In the genomic region with DNA sequence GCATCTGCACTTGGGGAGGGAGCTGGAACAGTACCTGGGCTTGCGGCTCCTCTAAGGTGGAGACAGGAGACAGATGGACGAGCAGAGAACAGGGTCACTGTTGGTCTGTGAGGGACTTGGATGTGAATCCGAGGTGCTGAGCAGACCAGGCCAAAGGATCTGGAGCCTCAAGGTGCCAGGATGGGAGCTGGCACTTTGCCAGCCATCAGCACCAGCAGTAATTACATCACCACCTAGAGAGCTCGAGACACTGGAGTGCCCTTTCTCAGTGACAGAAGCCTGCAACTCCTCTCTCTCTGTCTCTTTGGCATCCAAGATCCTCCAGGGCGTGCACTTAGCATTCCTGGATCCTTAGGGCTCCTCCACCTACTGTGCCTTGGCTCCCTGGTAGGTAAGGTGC, we compare ENCODE assay signal across 11 mouse cellular contexts.
A peak's percentile ranks its signal among the peaks of the same experiment; 100 is the strongest.
DNase-seq lines count a peak whose midpoint lies in the region; ATAC-seq and TF ChIP-seq lines count a peak whose summit lies in the region.
"Had no signal": no experiment of that assay in that cellular context is flagged by ENCODE, and none has a peak within 500 bp of the region (broad histone marks: within the 10 kb centered on the region; RNA-seq: fewer than 3 reads in every experiment).

No protein-coding gene starts in this region.

- H3K4me1 ChIP-seq in intestine, embryonic 16.5 days (ENCODE audit: control insufficient read depth, insufficient read depth, low read length): peaks cover 43% of the 10 kb centered on the region
- H3K4me1 ChIP-seq in intestine, postnatal 0 days (replicated peaks; ENCODE audit: control insufficient read depth, insufficient read depth, low read length): no peaks in the 10 kb centered on the region; the same call in 1 of the 2 replicates
- H3K4me1 ChIP-seq in embryonic facial prominence, embryonic 10.5 days: peaks cover 38% of the 10 kb centered on the region
- H3K4me1 ChIP-seq in midbrain, embryonic 15.5 days: peaks cover 28% of the 10 kb centered on the region
- peaks cover 24% of the 10 kb centered on the region for H3K4me1 ChIP-seq in heart, embryonic 11.5 days (ENCODE audit: control insufficient read depth, insufficient read depth, low read length)

- peak overlapping the region; percentile 5 for H3K27ac ChIP-seq in intestine, embryonic 16.5 days (ENCODE audit: low read length)
- no peak overlapping the region for H3K27ac ChIP-seq in intestine, postnatal 0 days (ENCODE audit: low read depth, low read length)
- H3K27ac ChIP-seq in embryonic facial prominence, embryonic 10.5 days (replicated peaks): 0 out of 2 replicates have a peak overlapping the region, but pooled peaks have one; percentile 5
- H3K27ac ChIP-seq in midbrain, embryonic 15.5 days: peak overlapping the region; percentile 39; the same call in 1 of the 2 replicates
- no peak overlapping the region for H3K27ac ChIP-seq in heart, embryonic 11.5 days (ENCODE audit: low read depth, low read length)
- H3K27ac ChIP-seq: heart, embryonic 10.5 days had no signal

- no peak overlapping the region for H3K4me3 ChIP-seq in intestine, embryonic 16.5 days (ENCODE audit: low read length)
- H3K4me3 ChIP-seq in intestine, postnatal 0 days (ENCODE audit: low read depth, low read length): no peak overlapping the region
- no peak overlapping the region for H3K4me3 ChIP-seq in embryonic facial prominence, embryonic 10.5 days
- no peak overlapping the region for H3K4me3 ChIP-seq in midbrain, embryonic 15.5 days
- H3K4me3 ChIP-seq in heart, embryonic 11.5 days (ENCODE audit: low read depth, low read length): no peak overlapping the region
- H3K4me3 ChIP-seq: heart, embryonic 10.5 days had no signal

- no peaks in the 10 kb centered on the region for H3K36me3 ChIP-seq in intestine, embryonic 16.5 days (ENCODE audit: control insufficient read depth, insufficient read depth, low read length)
- H3K36me3 ChIP-seq in intestine, postnatal 0 days (ENCODE audit: control insufficient read depth, insufficient read depth): no peaks in the 10 kb centered on the region
- 0 out of 2 replicates have a peak, but pooled peaks cover 4% of the 10 kb centered on the region for H3K36me3 ChIP-seq in embryonic facial prominence, embryonic 10.5 days (replicated peaks)
- H3K36me3 ChIP-seq in midbrain, embryonic 15.5 days (replicated peaks): no peaks in the 10 kb centered on the region
- H3K36me3 ChIP-seq in heart, embryonic 11.5 days (ENCODE audit: control insufficient read depth, insufficient read depth, low read length): no peaks in the 10 kb centered on the region
- H3K36me3 ChIP-seq: heart, embryonic 10.5 days had no signal

- WGBS in intestine, embryonic 16.5 days: 69% methylated on average over 5 of the region's 5 CpGs
- WGBS in intestine, postnatal 0 days: 67% methylated on average over 5 of the region's 5 CpGs
- 81% methylated on average over 5 of the region's 5 CpGs for WGBS in embryonic facial prominence, embryonic 10.5 days
- WGBS in midbrain, embryonic 15.5 days: 65% methylated on average over 5 of the region's 5 CpGs
- 55% methylated on average over 5 of the region's 5 CpGs for WGBS in heart, embryonic 11.5 days (ENCODE audit: insufficient replicate concordance)

- H3K27me3 ChIP-seq in intestine, embryonic 16.5 days (replicated peaks; ENCODE audit: control insufficient read depth, insufficient read depth, low read length): no peaks in the 10 kb centered on the region
- no peaks in the 10 kb centered on the region for H3K27me3 ChIP-seq in intestine, postnatal 0 days (replicated peaks; ENCODE audit: control insufficient read depth, insufficient read depth, low read length)
- no peaks in the 10 kb centered on the region for H3K27me3 ChIP-seq in embryonic facial prominence, embryonic 10.5 days (replicated peaks; ENCODE audit: low read depth, poor library complexity, severe bottlenecking)
- H3K27me3 ChIP-seq in midbrain, embryonic 15.5 days (replicated peaks): no peaks in the 10 kb centered on the region
- no peaks in the 10 kb centered on the region for H3K27me3 ChIP-seq in heart, embryonic 11.5 days (ENCODE audit: control insufficient read depth, insufficient read depth, low read length)

- no peaks in the 10 kb centered on the region for H3K9me3 ChIP-seq in intestine, embryonic 16.5 days (ENCODE audit: control insufficient read depth, low read length)
- no peaks in the 10 kb centered on the region for H3K9me3 ChIP-seq in intestine, postnatal 0 days (ENCODE audit: control insufficient read depth)
- H3K9me3 ChIP-seq in embryonic facial prominence, embryonic 10.5 days: no peaks in the 10 kb centered on the region
- no peaks in the 10 kb centered on the region for H3K9me3 ChIP-seq in midbrain, embryonic 15.5 days
- H3K9me3 ChIP-seq in heart, embryonic 11.5 days (replicated peaks; ENCODE audit: control insufficient read depth, low read length): no peaks in the 10 kb centered on the region
- H3K9me3 ChIP-seq: heart, embryonic 10.5 days had no signal

- DNase-seq in embryonic facial prominence, embryonic 10.5 days (ENCODE audit: low spot score): no peak
- DNase-seq in embryo, embryonic 10 days (ENCODE audit: low spot score): no peak
- DNase-seq in adrenal gland, postnatal 14 days: no peak
- DNase-seq: kidney, adult 18-20 months; lung, postnatal 36 days had no signal

- TF ChIP-seq CTCF in intestine, postnatal 0 days (IDR thresholded peaks at IDR 0.05; ENCODE audit: low read depth): no peak

- peak overlapping the region; percentile 11; the same call in 1 of the 2 replicates for H3K9ac ChIP-seq in intestine, embryonic 16.5 days (ENCODE audit: low read depth, low read length)
- no peak overlapping the region for H3K9ac ChIP-seq in intestine, postnatal 0 days (ENCODE audit: low read depth, low read length)
- no peak overlapping the region for H3K9ac ChIP-seq in midbrain, embryonic 15.5 days
- no peak overlapping the region for H3K9ac ChIP-seq in heart, embryonic 11.5 days (ENCODE audit: low read depth, low read length)

- H3K4me2 ChIP-seq in intestine, embryonic 16.5 days (ENCODE audit: low read depth, low read length): no peak overlapping the region
- H3K4me2 ChIP-seq in intestine, postnatal 0 days (replicated peaks; ENCODE audit: low read depth): no peak overlapping the region
- no peak overlapping the region for H3K4me2 ChIP-seq in midbrain, embryonic 15.5 days
- H3K4me2 ChIP-seq in heart, embryonic 11.5 days: no peak overlapping the region

- ATAC-seq in intestine, embryonic 16.5 days: no peak
- ATAC-seq in intestine, postnatal 0 days: no peak
- peak; percentile 66 for ATAC-seq in cerebellum, adult (ENCODE audit: insufficient number of reproducible peaks, low FRiP score, low TSS enrichment)
- ATAC-seq in midbrain, embryonic 15.5 days (replicated peaks): 0 out of 2 replicates have a peak, but pooled peaks have one; percentile 16
- ATAC-seq in heart, embryonic 11.5 days (replicated peaks; ENCODE audit: insufficient number of reproducible peaks, low FRiP score, low TSS enrichment): no peak

Comparison
In these comparisons a context has a peak if more than half of its experiments do, and no peak if none do; other contexts are left out.
1. H3K27ac ChIP-seq: peak in intestine, embryonic 16.5 days (single experiment), embryonic facial prominence, embryonic 10.5 days (single experiment) and midbrain, embryonic 15.5 days (single experiment); none in intestine, postnatal 0 days (single experiment) and heart, embryonic 11.5 days (single experiment).
2. ATAC-seq: peak in cerebellum, adult (single experiment) and midbrain, embryonic 15.5 days (single experiment); none in intestine, embryonic 16.5 days (single experiment), intestine, postnatal 0 days (single experiment) and heart, embryonic 11.5 days (single experiment).